Mouse (Mus musculus): Measurements from ENCODE around the gene Celf2.
"Not testable (repeated sequence)": the region's sequence is repeated elsewhere in the genome, so short reads cannot be mapped to it uniquely, and the experiment has no call there.

The Celf2 gene

DNA sequence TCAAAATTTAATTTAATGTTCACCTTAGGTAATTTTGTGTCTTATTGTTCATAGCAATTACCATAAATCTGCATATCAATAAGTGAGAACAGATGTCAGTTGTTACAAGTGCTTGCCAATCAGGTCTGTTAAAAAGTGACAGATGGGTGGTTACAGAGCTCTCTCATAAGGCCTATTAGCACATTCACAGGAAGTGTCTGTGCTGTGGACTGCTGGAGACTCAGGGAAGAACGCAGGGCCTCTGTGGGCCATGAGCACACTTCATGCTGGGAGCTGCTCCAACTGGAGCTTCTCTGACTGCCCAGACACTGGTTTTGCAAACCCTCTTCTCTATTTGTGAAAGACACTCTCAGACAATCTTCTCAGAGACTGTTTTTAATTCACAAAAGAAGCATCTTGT, 914.6 kb downstream of the Celf2 start:
- DNase-seq (ENCODE audit: low spot score): peak; percentile 18

- DNase-seq (ENCODE audit: low spot score): no peak
These were observed 915.2 kb downstream of the Celf2 start for GRCm38 (mm10) chr2:6594160-6594559.

GRCm38 (mm10) chr2:6593739-6594138, 915.6 kb downstream of the Celf2 start:
- DNase-seq (ENCODE audit: low spot score): no peak

GRCm38 (mm10) chr2:6586122-6586681, 923.2 kb downstream of the Celf2 start:
- no peak for DNase-seq (ENCODE audit: low spot score)

- DNase-seq (ENCODE audit: low spot score): no peak
These were observed 924.2 kb downstream of the Celf2 start for GRCm38 (mm10) chr2:6585069-6585754.

DNA sequence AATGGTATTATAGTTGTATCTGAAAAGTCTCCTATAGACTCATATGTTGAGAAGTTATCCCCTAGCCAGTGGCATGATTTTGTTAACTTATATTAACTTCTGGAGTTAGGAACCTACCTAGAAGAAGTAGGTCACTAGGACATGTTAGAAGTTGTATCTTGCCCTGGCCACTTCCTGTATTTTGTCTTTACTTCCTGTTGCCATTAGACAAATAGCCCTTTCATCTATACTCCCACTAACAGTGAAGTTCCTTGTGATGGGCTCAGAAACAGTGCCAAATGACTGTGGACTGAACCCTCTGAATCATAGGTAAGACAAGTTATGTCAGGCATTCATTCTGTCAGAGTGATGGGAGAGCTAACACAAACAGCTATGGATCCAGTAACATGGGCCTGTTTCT, 926.7 kb downstream of the Celf2 start:
- no peak for DNase-seq (ENCODE audit: low spot score)

- DNase-seq (ENCODE audit: low spot score): peak; percentile 16
These were observed 929.3 kb downstream of the Celf2 start for GRCm38 (mm10) chr2:6580066-6580465.

- not testable (repeated sequence) for DNase-seq (ENCODE audit: low spot score)
These were observed 934.0 kb downstream of the Celf2 start for GRCm38 (mm10) chr2:6575316-6575715.

DNA sequence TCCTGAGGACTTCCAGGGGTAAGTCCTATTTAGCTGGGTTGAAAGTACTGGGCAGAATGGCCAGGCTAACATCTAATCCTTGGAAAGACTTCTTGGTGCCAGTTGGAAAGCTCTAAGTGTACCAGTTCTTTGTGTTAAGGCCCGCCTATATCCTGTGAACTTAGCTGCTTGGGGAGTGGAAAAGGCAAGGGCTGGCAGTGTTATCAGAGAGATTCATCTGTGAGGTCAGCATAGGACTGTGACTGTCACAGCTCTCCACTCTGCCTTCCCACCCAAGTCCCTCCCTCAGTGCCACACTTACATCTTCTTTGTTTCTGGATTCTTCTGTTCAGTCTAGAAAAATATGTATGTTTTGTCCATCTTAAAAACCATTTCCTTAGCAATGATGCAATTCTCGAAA, 935.7 kb downstream of the Celf2 start:
- no peak for DNase-seq (ENCODE audit: low spot score)

DNA sequence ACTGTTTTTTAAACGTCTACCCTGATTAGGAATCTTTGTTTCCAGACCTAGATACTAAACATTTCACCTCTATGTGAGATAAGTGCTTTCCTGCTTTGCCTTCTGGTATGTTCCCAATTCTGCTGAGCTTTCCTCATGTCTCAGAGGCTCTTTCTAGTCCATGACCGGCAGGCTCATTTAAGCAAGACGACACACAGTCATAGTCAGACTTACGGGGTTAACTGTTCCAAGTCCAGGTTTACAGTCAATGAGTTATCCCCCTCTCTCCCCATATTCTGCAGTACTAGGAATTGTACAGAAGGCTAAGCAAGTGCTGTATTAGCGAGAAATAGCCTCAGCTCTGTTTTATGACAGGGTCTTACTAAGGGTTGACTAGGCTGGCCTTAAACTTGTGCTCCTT, 936.4 kb downstream of the Celf2 start:
- DNase-seq (ENCODE audit: low spot score): no peak

GRCm38 (mm10) chr2:6569040-6569542, 940.3 kb downstream of the Celf2 start:
- DNase-seq (ENCODE audit: low spot score): no peak

- DNase-seq (ENCODE audit: low spot score): no peak
These were observed 944.2 kb downstream of the Celf2 start for GRCm38 (mm10) chr2:6565175-6565574.

DNA sequence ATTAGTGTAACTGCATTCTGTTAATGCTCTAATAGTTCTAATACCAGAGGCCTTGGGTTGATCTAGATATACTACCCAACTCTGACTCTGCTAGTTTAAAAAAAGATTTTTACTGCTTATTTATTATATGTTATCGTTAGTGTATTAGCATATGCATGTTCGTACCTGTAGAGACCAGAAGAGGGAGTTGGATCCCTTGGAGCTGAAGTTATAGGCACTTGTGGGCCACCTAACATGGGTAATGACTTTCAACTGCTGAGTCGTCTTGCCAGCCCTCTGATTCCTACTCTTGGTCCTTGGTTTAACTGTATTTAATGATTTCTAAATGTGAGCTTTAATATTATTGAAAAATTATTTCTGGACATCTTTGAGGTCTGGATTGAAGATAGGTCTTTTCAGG, 948.0 kb downstream of the Celf2 start:
- DNase-seq (ENCODE audit: low spot score): no peak

GRCm38 (mm10) chr2:6560802-6561201, 948.6 kb downstream of the Celf2 start:
- no peak for DNase-seq (ENCODE audit: low spot score)

- DNase-seq (ENCODE audit: low spot score): no peak
These were observed 949.8 kb downstream of the Celf2 start for GRCm38 (mm10) chr2:6559581-6559980.

DNA sequence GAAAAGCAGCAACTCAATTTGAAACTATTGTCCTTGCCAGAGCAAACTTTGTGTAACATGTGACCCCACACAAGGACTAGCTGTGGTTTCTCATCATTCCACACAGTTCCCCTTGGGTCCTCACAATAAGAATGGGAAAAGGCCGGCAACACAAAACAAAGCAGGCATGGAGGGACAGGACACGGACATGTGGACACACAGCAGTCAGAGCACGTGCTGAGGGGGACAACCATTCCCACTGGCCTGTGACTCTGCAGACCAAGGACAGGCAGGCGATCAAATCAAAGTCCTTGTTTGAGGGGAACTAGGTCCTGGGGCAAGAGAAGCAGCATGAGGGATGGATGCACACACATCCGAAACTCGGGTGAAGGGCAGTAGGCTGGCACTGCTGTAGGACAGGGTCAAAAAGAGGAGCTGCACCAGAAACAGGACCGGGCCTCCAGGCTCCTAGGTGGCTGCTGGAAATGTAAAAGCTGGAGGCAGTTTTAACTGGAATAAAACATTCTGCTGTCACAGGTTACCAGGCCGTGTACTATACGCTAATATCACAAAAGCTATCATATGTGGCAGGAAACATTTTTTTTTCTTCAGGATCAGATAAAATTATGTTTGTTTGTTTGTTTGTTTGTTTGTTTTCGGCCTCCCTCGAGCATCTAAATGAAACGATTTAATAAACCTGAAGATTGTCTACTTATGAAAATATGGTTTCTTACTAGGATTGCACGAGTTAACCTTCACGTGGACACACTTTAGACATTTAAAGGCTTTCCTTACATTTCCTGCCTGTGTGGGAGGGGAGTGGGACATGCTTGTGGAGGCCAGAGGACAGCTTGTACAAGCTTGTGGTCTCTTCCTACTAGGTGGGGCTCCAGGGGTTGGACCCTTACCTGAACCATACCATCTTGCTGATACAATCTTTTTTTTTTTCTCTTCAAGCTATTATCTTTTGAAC, 950.8 kb downstream of the Celf2 start:
- DNase-seq (ENCODE audit: low spot score): no peak

- DNase-seq (ENCODE audit: low spot score): no peak
These were observed 951.6 kb downstream of the Celf2 start for GRCm38 (mm10) chr2:6557749-6558148.

DNA sequence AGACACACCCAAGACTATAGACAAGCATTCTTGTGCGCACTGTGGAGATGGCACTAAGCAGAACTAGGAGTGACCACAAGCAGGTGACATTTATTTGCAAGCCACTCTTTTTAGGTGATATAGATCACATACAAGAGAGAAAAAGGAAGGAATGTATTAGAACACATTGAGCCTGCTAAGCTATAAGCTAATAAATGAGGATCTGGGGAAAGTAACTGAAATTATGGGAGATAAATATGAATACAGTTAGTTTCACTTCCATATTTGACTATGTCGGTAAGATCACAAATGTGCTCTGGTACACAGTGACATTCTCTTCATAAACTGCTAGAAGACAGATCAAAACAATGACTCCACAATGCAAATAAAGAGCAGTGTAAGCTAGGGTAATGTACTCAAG, 952.5 kb downstream of the Celf2 start:
- no peak for DNase-seq (ENCODE audit: low spot score)

DNA sequence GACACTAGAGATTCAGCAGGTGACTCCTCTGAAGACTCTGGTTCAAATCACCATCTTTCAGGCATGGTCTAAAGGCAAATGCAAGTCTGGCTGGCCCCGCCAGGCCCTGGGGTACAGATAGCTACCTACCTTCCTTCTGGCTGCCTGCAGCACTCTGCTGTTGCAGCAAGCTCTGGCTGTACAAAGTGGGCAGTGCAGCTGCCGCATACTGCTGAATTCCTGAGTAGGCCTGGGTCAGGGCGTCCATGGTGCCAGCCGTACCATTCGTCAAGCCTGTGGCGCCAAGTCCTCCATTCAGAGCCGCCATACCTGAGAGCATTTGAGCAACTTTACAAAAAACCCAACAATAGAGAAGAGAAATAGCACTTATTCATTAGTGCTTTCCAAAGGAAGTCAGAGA, 955.7 kb downstream of the Celf2 start:
- no peak for DNase-seq (ENCODE audit: low spot score)

DNA sequence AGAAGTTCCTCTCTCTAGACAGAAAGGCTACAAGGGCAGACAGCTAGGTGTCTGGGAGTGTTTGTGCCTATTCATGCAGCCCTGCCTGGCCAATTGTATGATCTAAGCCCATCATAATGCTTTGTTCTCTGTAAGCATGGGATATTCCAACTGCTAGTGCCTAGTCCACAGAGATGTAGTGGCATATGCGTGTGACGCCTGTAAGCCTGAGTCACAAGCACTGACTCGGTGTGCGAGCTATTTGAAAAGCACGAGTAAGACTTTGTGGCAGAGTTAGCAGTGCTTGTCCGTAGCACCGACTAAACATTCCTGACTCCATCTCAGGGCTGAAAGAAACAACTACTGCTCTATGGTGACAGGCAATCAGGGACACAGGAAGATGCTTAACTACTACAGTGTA, 960.1 kb downstream of the Celf2 start:
- no peak for DNase-seq (ENCODE audit: low spot score)

GRCm38 (mm10) chr2:6547139-6547664, 962.2 kb downstream of the Celf2 start:
- DNase-seq (ENCODE audit: low spot score): peak; percentile 84

DNA sequence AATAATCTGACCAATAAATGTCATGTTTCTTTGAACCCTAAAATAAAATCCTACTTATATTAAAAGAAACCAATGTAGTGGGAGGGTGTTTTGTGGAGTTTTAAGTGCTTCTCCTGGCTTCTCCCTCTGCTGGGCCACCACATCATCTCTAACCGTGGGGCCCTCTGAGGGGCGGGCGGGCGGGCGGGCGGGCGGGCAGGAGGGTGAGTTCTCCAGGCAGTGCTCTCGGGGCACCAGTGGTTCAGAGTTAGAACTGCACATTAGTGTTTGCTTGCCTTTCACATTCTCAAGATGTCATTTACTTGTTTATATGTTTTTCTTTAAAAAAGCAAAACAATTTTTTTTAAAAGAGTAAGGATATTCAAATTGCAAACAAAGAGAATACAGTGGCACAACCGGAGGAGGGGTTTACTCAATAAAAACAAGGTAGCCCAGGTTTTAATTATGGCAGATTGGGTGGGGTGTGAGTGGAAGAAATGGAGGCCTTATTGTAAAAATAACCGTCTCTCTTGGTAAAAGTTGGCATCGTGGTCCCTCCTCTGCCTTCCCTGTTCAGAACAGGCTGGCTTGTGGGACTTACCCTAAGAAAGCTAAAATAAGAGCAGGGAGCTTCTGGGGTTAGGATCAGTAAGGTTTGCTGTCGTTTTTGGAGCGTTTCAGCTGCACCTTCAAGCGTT, 962.8 kb downstream of the Celf2 start:
- peak; percentile 55 for DNase-seq (ENCODE audit: low spot score)
